ENCODE assay signal across 10 mouse cellular contexts in genomic region chr9:21017177-21017575, GRCm38 (mm10). TPM values are rescaled to one million over a fixed set of nuclear protein-coding genes. Genes with fewer than 3 reads are reported as not detected.
DNase-seq lines count a peak whose midpoint lies in the region; ATAC-seq and TF ChIP-seq lines count a peak whose summit lies in the region.
"Had no signal": no experiment of that assay in that cellular context is flagged by ENCODE, and none has a peak within 500 bp of the region (broad histone marks: within the 10 kb centered on the region; RNA-seq: fewer than 3 reads in every experiment).

No protein-coding gene starts in this region.

- intact Hi-C loops in heart, adult 2 months (cut with DNase I): no loop called here
- intact Hi-C loops in heart, postnatal 25 days (cut with DNase I): no loop called here

- no peak for TF ChIP-seq POLR2A in heart, adult 2 months (IDR thresholded peaks at IDR 0.05; ENCODE audit: insufficient read depth, low read depth, low read length)
- TF ChIP-seq POLR2A in lung, adult 2 months (IDR thresholded peaks at IDR 0.05; ENCODE audit: borderline replicate concordance, extremely low read depth, low read depth, low read length): 0 out of 2 replicates have a peak, but pooled peaks have one; percentile 6
- no peak for TF ChIP-seq POLR2A in small intestine, adult 2 months (IDR thresholded peaks at IDR 0.05; ENCODE audit: low read depth, low read length)

- no peak for ATAC-seq in embryonic facial prominence, embryonic 14.5 days (ENCODE audit: low read depth)
- ATAC-seq in cerebellum, adult (ENCODE audit: insufficient number of reproducible peaks, low FRiP score, low TSS enrichment): no peak

- H3K9ac ChIP-seq in heart, adult 2 months (ENCODE audit: low read depth, low read length): no peak overlapping the region
- no peak overlapping the region for H3K9ac ChIP-seq in embryonic facial prominence, embryonic 14.5 days (ENCODE audit: low read depth, low read length)

- no peak overlapping the region for H3K27ac ChIP-seq in heart, adult 2 months
- no peak overlapping the region for H3K27ac ChIP-seq in embryonic facial prominence, embryonic 14.5 days (replicated peaks; ENCODE audit: low read depth, low read length)
- H3K27ac ChIP-seq in small intestine, adult 2 months (ENCODE audit: insufficient read depth, low read depth, low read length): no peak overlapping the region
- H3K27ac ChIP-seq: hindbrain, embryonic 10.5 days had no signal

- 32% methylated on average over 4 of the region's 4 CpGs for WGBS in heart, adult 2 months
- 18% methylated on average over 4 of the region's 4 CpGs for WGBS in lung, adult 2 months
- WGBS in embryonic facial prominence, embryonic 14.5 days: 29% methylated on average over 4 of the region's 4 CpGs
- WGBS in small intestine, adult 2 months: 39% methylated on average over 4 of the region's 4 CpGs

- no peak for TF ChIP-seq CTCF in heart, adult 2 months (IDR thresholded peaks at IDR 0.05)
- no peak for TF ChIP-seq CTCF in lung, adult 2 months (IDR thresholded peaks at IDR 0.05; ENCODE audit: insufficient read depth, low read length)
- TF ChIP-seq CTCF in small intestine, adult 2 months (IDR thresholded peaks at IDR 0.05; ENCODE audit: extremely low read depth, insufficient read length, insufficient replicate concordance, low read depth, low read length): no peak

- H3K9me3 ChIP-seq in embryonic facial prominence, embryonic 14.5 days (ENCODE audit: control insufficient read depth, low read length): no peaks in the 10 kb centered on the region
- H3K9me3 ChIP-seq: hindbrain, embryonic 10.5 days had no signal

- no peak for TF ChIP-seq EP300 in heart, adult 2 months (IDR thresholded peaks at IDR 0.05; ENCODE audit: insufficient read depth, low read depth, low read length)

- H3K4me1 ChIP-seq in heart, adult 2 months (ENCODE audit: control insufficient read depth, insufficient read depth, low read length): peaks cover 8% of the 10 kb centered on the region
- peaks cover 26% of the 10 kb centered on the region for H3K4me1 ChIP-seq in lung, adult 2 months (ENCODE audit: control insufficient read depth, insufficient read depth, low read length)
- no peaks in the 10 kb centered on the region for H3K4me1 ChIP-seq in embryonic facial prominence, embryonic 14.5 days (ENCODE audit: control insufficient read depth, insufficient read depth, low read length)
- H3K4me1 ChIP-seq in small intestine, adult 2 months (ENCODE audit: control insufficient read depth, insufficient read depth, insufficient read length, low read length): peaks cover 7% of the 10 kb centered on the region

- H3K36me3 ChIP-seq in heart, adult 2 months (ENCODE audit: control insufficient read depth, insufficient read depth, low read length): no peaks in the 10 kb centered on the region
- no peaks in the 10 kb centered on the region for H3K36me3 ChIP-seq in embryonic facial prominence, embryonic 14.5 days (ENCODE audit: control insufficient read depth, insufficient read depth, low read length)
- H3K36me3 ChIP-seq in small intestine, adult 2 months (ENCODE audit: control insufficient read depth, insufficient read depth, low read length): no peaks in the 10 kb centered on the region
- H3K36me3 ChIP-seq: hindbrain, embryonic 10.5 days had no signal

- H3K4me2 ChIP-seq in embryonic facial prominence, embryonic 14.5 days (ENCODE audit: low read depth, low read length): peak overlapping the region; percentile 68

- no peak for DNase-seq in heart, adult 2 months
- no peak for DNase-seq in heart, postnatal 25 days (ENCODE audit: low spot score)
- DNase-seq in lung, adult 2 months: no peak
- DNase-seq in lung, postnatal 14 days: no peak
- no peak for DNase-seq in embryonic facial prominence, embryonic 14.5 days (ENCODE audit: low spot score)
- no peak for DNase-seq in urinary bladder, postnatal 14 days (ENCODE audit: low spot score)

- H3K27me3 ChIP-seq in heart, adult 2 months (ENCODE audit: control insufficient read depth, insufficient read depth, low read length): no peaks in the 10 kb centered on the region
- H3K27me3 ChIP-seq in embryonic facial prominence, embryonic 14.5 days (replicated peaks; ENCODE audit: control insufficient read depth, insufficient read depth, low read length): peaks cover 33% of the 10 kb centered on the region
- no peaks in the 10 kb centered on the region for H3K27me3 ChIP-seq in small intestine, adult 2 months (ENCODE audit: control insufficient read depth, insufficient read depth, low read length)

- 0 out of 2 replicates have a peak overlapping the region, but pooled peaks have one; percentile 3 for H3K4me3 ChIP-seq in heart, adult 2 months
- H3K4me3 ChIP-seq in lung, adult 2 months (replicated peaks; ENCODE audit: extremely low read depth, low read depth, low read length): peak overlapping the region; percentile 57
- peak overlapping the region; percentile 43; the same call in 1 of the 2 replicates for H3K4me3 ChIP-seq in embryonic facial prominence, embryonic 14.5 days (ENCODE audit: low read depth, low read length)
- peak overlapping the region; percentile 62 for H3K4me3 ChIP-seq in small intestine, adult 2 months (ENCODE audit: low read depth, low read length)
- H3K4me3 ChIP-seq: myocyte had no signal

- no peaks in the 10 kb centered on the region for H3K79me2 ChIP-seq in heart, adult 2 months (replicated peaks; ENCODE audit: control insufficient read depth, insufficient read depth, low read length)

RNA-seq across cellular contexts. Expression of gene Icam1, which starts 1.4 kb away (rescaled TPM):
- total RNA-seq in heart, adult 2 months (2021): 1 to 10 TPM; 7.6 to 9.2 TPM
- 12.4 and 15.3 TPM in 2 replicates for polyA plus RNA-seq in heart, adult 2 months (2012; rRNA removed)
- 1 to 10 TPM; 7.7 to 9.6 TPM for total RNA-seq in heart, postnatal 25 days (2021)
- 332 and 372 TPM in 2 replicates for polyA plus RNA-seq in lung, adult 2 months (2012; rRNA removed)
- polyA plus RNA-seq in embryonic facial prominence, embryonic 14.5 days (2014; fragmentation: Nextera tagmentation; extraction: Ambion mirVana): 18.6 and 20.0 TPM in 2 replicates
- 6.8 and 9.4 TPM in 2 replicates for polyA plus RNA-seq in small intestine, adult 2 months (2012; rRNA removed)

RNA-seq across cellular contexts. Expression of gene Icam4, which starts 12.0 kb away (rescaled TPM):
- total RNA-seq in heart, adult 2 months (2021): 1 to 10 TPM in 1 of 2 experiments, under 1 TPM in 1; 0.84 to 1.0 TPM
- polyA plus RNA-seq in heart, adult 2 months (2012; rRNA removed): 0.70 and 1.4 TPM in 2 replicates
- total RNA-seq in heart, postnatal 25 days (2021): under 1 TPM; 0.26 to 0.64 TPM
- 1.8 and 1.9 TPM in 2 replicates for polyA plus RNA-seq in lung, adult 2 months (2012; rRNA removed)
- 0.65 and 0.69 TPM in 2 replicates for polyA plus RNA-seq in embryonic facial prominence, embryonic 14.5 days (2014; fragmentation: Nextera tagmentation; extraction: Ambion mirVana)
- polyA plus RNA-seq in small intestine, adult 2 months (2012; rRNA removed): 0.32 and 0.37 TPM in 2 replicates

RNA-seq across cellular contexts. Expression of gene Mrpl4, which starts 14.6 kb away (rescaled TPM):
- total RNA-seq in heart, adult 2 months (2021): 100 to 1,000 TPM; 124 to 130 TPM
- 173 and 226 TPM in 2 replicates for polyA plus RNA-seq in heart, adult 2 months (2012; rRNA removed)
- 100 to 1,000 TPM; 143 to 144 TPM for total RNA-seq in heart, postnatal 25 days (2021)
- 113 and 130 TPM in 2 replicates for polyA plus RNA-seq in lung, adult 2 months (2012; rRNA removed)
- polyA plus RNA-seq in embryonic facial prominence, embryonic 14.5 days (2014; fragmentation: Nextera tagmentation; extraction: Ambion mirVana): 110 and 119 TPM in 2 replicates
- polyA plus RNA-seq in small intestine, adult 2 months (2012; rRNA removed): 81.8 and 143 TPM in 2 replicates

RNA-seq across cellular contexts. Expression of gene Icam5, which starts 14.7 kb away (rescaled TPM):
- total RNA-seq in heart, adult 2 months (2021): not detected
- 0.06 and 0.08 TPM in 2 replicates for polyA plus RNA-seq in heart, adult 2 months (2012; rRNA removed)
- total RNA-seq in heart, postnatal 25 days (2021): not detected
- 0.69 and 0.77 TPM in 2 replicates for polyA plus RNA-seq in lung, adult 2 months (2012; rRNA removed)
- 0.19 TPM in 1 of 2 replicates, not detected in the other for polyA plus RNA-seq in embryonic facial prominence, embryonic 14.5 days (2014; fragmentation: Nextera tagmentation; extraction: Ambion mirVana)
- 0.11 TPM in 2 replicates for polyA plus RNA-seq in small intestine, adult 2 months (2012; rRNA removed)

RNA-seq across cellular contexts. Expression of gene S1pr2, which starts 40.6 kb away (rescaled TPM):
- total RNA-seq in heart, adult 2 months (2021): 1 to 10 TPM; 2.8 to 3.2 TPM
- polyA plus RNA-seq in heart, adult 2 months (2012; rRNA removed): 4.2 and 6.1 TPM in 2 replicates
- 1 to 10 TPM; 4.2 to 6.7 TPM for total RNA-seq in heart, postnatal 25 days (2021)
- 24.2 and 32.1 TPM in 2 replicates for polyA plus RNA-seq in lung, adult 2 months (2012; rRNA removed)
- polyA plus RNA-seq in embryonic facial prominence, embryonic 14.5 days (2014; fragmentation: Nextera tagmentation; extraction: Ambion mirVana): 54.5 and 59.6 TPM in 2 replicates
- 2.5 and 2.9 TPM in 2 replicates for polyA plus RNA-seq in small intestine, adult 2 months (2012; rRNA removed)

Comparison
In these comparisons a context has a peak if more than half of its experiments do, and no peak if none do; other contexts are left out.
1. H3K4me3 ChIP-seq: peak in every context shown above with its lines; median percentile 62 in small intestine, adult 2 months; 57 in lung, adult 2 months; 43 in embryonic facial prominence, embryonic 14.5 days; 3 in heart, adult 2 months.
2. RNA of gene Icam1, which starts 1.4 kb away (polyA plus RNA-seq): 332 to 372 TPM in lung, adult 2 months; 18.6 to 20.0 TPM in embryonic facial prominence, embryonic 14.5 days, 12.4 to 15.3 TPM in heart, adult 2 months and 6.8 to 9.4 TPM in small intestine, adult 2 months; every median in the first group is over 10 times any median in the second.